Mouse (Mus musculus): ENCODE results near the gene Gm11239. TPM values are rescaled to one million over a fixed set of nuclear protein-coding genes. Genes with fewer than 3 reads are reported as not detected.
"Not testable (repeated sequence)": the region's sequence is repeated elsewhere in the genome, so short reads cannot be mapped to it uniquely, and the experiment has no call there.

Gm11239 gene
- polyA plus RNA-seq (2016; fragmentation: Nextera tagmentation; extraction: Ambion mirVana): not detected in 2 replicates

GRCm38 (mm10) chr4:73668054-73668453, at the start of gene Gm11239:
Gene Gm11239 (plus strand): TSS chr4:73668354.
- not testable (repeated sequence) for H3K4me3 ChIP-seq (replicated peaks); H3K36me3 ChIP-seq (replicated peaks); H3K4me2 ChIP-seq; ATAC-seq (ENCODE audit: low FRiP score); H3K9ac ChIP-seq; H3K4me1 ChIP-seq; H3K27ac ChIP-seq; H3K27me3 ChIP-seq; H3K9me3 ChIP-seq
- WGBS: no CpG with 5 or more reads among the region's 4 CpGs

- WGBS: no CpG with 5 or more reads among the region's 3 CpGs
- not testable (repeated sequence) for H3K4me3 ChIP-seq (replicated peaks); H3K27ac ChIP-seq; H3K36me3 ChIP-seq (replicated peaks); H3K4me2 ChIP-seq; H3K4me1 ChIP-seq; H3K9ac ChIP-seq; H3K27me3 ChIP-seq; H3K9me3 ChIP-seq; ATAC-seq (ENCODE audit: low FRiP score)
These were observed 45.5 kb upstream of the Gm11239 start, which contains the start of gene Gm11237 for GRCm38 (mm10) chr4:73622684-73623083. Gene Gm11237 (plus strand): TSS chr4:73622984.

GRCm38 (mm10) chr4:73637821-73638220, 30.3 kb upstream of the Gm11239 start, which contains the start of gene Gm11236:
Gene Gm11236 (plus strand): TSS chr4:73638121.
- not testable (repeated sequence) for H3K4me3 ChIP-seq (replicated peaks); H3K4me1 ChIP-seq; H3K27ac ChIP-seq; H3K36me3 ChIP-seq (replicated peaks); ATAC-seq (ENCODE audit: low FRiP score); H3K9ac ChIP-seq; H3K27me3 ChIP-seq; H3K4me2 ChIP-seq; H3K9me3 ChIP-seq
- WGBS: no CpG with 5 or more reads among the region's 4 CpGs

GRCm38 (mm10) chr4:73661864-73662263, 6.3 kb upstream of the Gm11239 start:
- H3K9ac ChIP-seq; ATAC-seq (ENCODE audit: low FRiP score); H3K27me3 ChIP-seq; H3K36me3 ChIP-seq (replicated peaks); H3K4me1 ChIP-seq; H3K4me2 ChIP-seq; H3K27ac ChIP-seq; H3K4me3 ChIP-seq (replicated peaks); H3K9me3 ChIP-seq: not testable (repeated sequence)
- 83% methylated on average over 4 of the region's 4 CpGs for WGBS

GRCm38 (mm10) chr4:73683216-73683615, 15.1 kb downstream of the Gm11239 start, which contains the start of gene Gm428:
Gene Gm428 (plus strand): TSS chr4:73683516.
- not testable (repeated sequence) for H3K4me3 ChIP-seq (replicated peaks); H3K4me1 ChIP-seq; H3K4me2 ChIP-seq; ATAC-seq (ENCODE audit: low FRiP score); H3K9ac ChIP-seq; H3K9me3 ChIP-seq; H3K27ac ChIP-seq; H3K27me3 ChIP-seq; H3K36me3 ChIP-seq (replicated peaks)
- WGBS: 86% methylated on average over 1 of the region's 4 CpGs

- ATAC-seq (ENCODE audit: low FRiP score): no peak
- no peak overlapping the region for H3K9ac ChIP-seq
- H3K9me3 ChIP-seq: no peaks in the 10 kb centered on the region
- no peak overlapping the region for H3K4me3 ChIP-seq (replicated peaks)
- no peak overlapping the region for H3K4me2 ChIP-seq
- no peaks in the 10 kb centered on the region for H3K36me3 ChIP-seq (replicated peaks)
- WGBS: 95% methylated on average over 1 of the region's 1 CpGs
- no peaks in the 10 kb centered on the region for H3K4me1 ChIP-seq
- no peaks in the 10 kb centered on the region for H3K27me3 ChIP-seq
- H3K27ac ChIP-seq: no peak overlapping the region
These were observed 50.6 kb downstream of the Gm11239 start for GRCm38 (mm10) chr4:73718761-73719160.

GRCm38 (mm10) chr4:73719819-73720218, 51.7 kb downstream of the Gm11239 start:
- no peak for ATAC-seq (ENCODE audit: low FRiP score)
- Histone ChIP-seq H3K9ac (no peak overlapping the region), H3K27ac (no peak overlapping the region)

More at GRCm38 (mm10) chr4:73719819-73720218, 51.7 kb downstream of the Gm11239 start:
- Histone ChIP-seq H3K4me2 (no peak overlapping the region), H3K9me3 (no peaks in the 10 kb centered on the region), H3K4me1 (no peaks in the 10 kb centered on the region), H3K27me3 (no peaks in the 10 kb centered on the region), H3K4me3 (replicated peaks) (no peak overlapping the region), H3K36me3 (replicated peaks) (no peaks in the 10 kb centered on the region)

Other genes starting within 250 kb of the Gm11239 start
- not detected in 2 replicates for gene Gm11238, start 60.5 kb upstream of the Gm11239 start, polyA plus RNA-seq (2016; fragmentation: Nextera tagmentation; extraction: Ambion mirVana)
- gene Gm11237, start 45.4 kb upstream of the Gm11239 start, polyA plus RNA-seq (2016; fragmentation: Nextera tagmentation; extraction: Ambion mirVana): not detected in 2 replicates
- gene Gm11236, start 30.2 kb upstream of the Gm11239 start, polyA plus RNA-seq (2016; fragmentation: Nextera tagmentation; extraction: Ambion mirVana): not detected in 2 replicates
- gene Gm428, start 15.2 kb downstream of the Gm11239 start, polyA plus RNA-seq (2016; fragmentation: Nextera tagmentation; extraction: Ambion mirVana): not detected in 2 replicates
- 0.80 and 1.0 TPM in 2 replicates for gene Rasef, start 122.6 kb downstream of the Gm11239 start, polyA plus RNA-seq (2016; fragmentation: Nextera tagmentation; extraction: Ambion mirVana)
- gene Gm11758, start 207.9 kb downstream of the Gm11239 start, polyA plus RNA-seq (2016; fragmentation: Nextera tagmentation; extraction: Ambion mirVana): not detected in 2 replicates
- not detected in 2 replicates for gene Gm11757, start 222.8 kb downstream of the Gm11239 start, polyA plus RNA-seq (2016; fragmentation: Nextera tagmentation; extraction: Ambion mirVana)
- not detected in 2 replicates for gene Gm13871, start 237.6 kb downstream of the Gm11239 start, polyA plus RNA-seq (2016; fragmentation: Nextera tagmentation; extraction: Ambion mirVana)

Data from forebrain, embryonic 12.5 days (tissue).